Mouse (Mus musculus): ENCODE data around the gene Chic2.

DNA sequence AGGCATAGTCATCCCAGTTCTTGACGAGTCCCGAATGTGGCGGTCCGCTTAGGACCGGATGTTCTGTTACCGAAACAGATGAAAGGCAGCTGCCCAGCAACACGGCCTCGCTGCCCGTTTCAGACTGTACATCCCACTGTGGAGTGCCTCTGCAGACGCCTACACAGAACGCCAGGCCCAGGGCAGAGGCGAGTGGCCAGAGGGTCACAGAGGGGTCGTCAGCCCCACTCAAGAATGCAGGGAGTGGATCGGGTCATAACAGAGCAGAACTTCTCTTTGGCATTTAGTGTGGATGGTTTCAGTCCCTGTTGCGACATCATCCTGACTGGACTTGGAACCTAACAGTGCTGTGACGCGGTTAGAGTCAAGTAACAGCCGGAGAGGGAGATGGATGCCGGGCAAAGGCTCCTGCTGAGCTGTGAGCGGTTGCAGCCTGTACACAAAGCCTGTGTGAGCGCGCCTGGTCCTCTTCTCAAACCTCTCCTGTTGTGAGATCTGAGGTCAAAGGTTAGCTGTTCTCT lies 70.5 kb downstream of the Chic2 start:
- no peak for TF ChIP-seq USF1 (IDR thresholded peaks at IDR 0.05; ENCODE audit: low read depth)
- no peak for TF ChIP-seq TCF12 (IDR thresholded peaks at IDR 0.05; ENCODE audit: insufficient read depth, poor library complexity, severe bottlenecking)
- no peak for TF ChIP-seq POLR2AphosphoS2 (IDR thresholded peaks at IDR 0.05; ENCODE audit: insufficient read length, low read depth)
- no peak for TF ChIP-seq POLR2A (IDR thresholded peaks at IDR 0.05; ENCODE audit: insufficient read length, low read depth)
- no peak for TF ChIP-seq MYOG (IDR thresholded peaks at IDR 0.05; ENCODE audit: control insufficient read depth in 1 of 3, insufficient read depth in 1 of 3, insufficient read length in 2 of 3, low read depth in 2 of 3)
- no peak for TF ChIP-seq MYOD1 (IDR thresholded peaks at IDR 0.05; ENCODE audit: control insufficient read depth in 1 of 3, insufficient read length in 2 of 3, low read depth in 2 of 3)
- TF ChIP-seq E2F4 (IDR thresholded peaks at IDR 0.05; ENCODE audit: insufficient read depth) = no peak

Data from myocyte (in vitro differentiated cells).